Mouse (Mus musculus) liver, embryonic 15.5 days (tissue): ENCODE results near the gene Taar1. TPM values are rescaled to one million over a fixed set of nuclear protein-coding genes. Genes with fewer than 3 reads are reported as not detected.

ENCODE experiments used
- ATAC-seq: fragments of 200-750 bp; cut with Nextera tagmentation; 2 replicates; pipeline ENCODE4 v1.8.0; 2017; ENCODE audit warnings: moderate number of reproducible peaks, mild to moderate bottlenecking, moderate library complexity; ENCODE audit not compliant: insufficient read depth
- H3K27ac ChIP-seq: fragments of 300-500 bp; sonication (generic); replicated peaks from 2 replicates; pipeline ENCODE4 v1.5.1; 2015; ENCODE audit warnings: mild to moderate bottlenecking, inconsistent platforms
- H3K27me3 ChIP-seq: fragments of 300-500 bp; sonication (generic); 2 replicates; pipeline ENCODE4 v1.6.1; 2015; ENCODE audit warnings: mild to moderate bottlenecking, inconsistent platforms
- H3K36me3 ChIP-seq: fragments of 300-500 bp; sonication (generic); replicated peaks from 2 replicates; pipeline ENCODE4 v1.6.1; 2015; ENCODE audit warnings: moderate library complexity, mild to moderate bottlenecking, inconsistent platforms
- H3K4me1 ChIP-seq: fragments of 300-500 bp; sonication (generic); replicated peaks from 2 replicates; pipeline ENCODE4 v1.6.1; 2015; ENCODE audit warnings: inconsistent platforms
- H3K4me2 ChIP-seq: fragments of 300-500 bp; sonication (generic); 2 replicates; pipeline ENCODE4 v1.6.1; 2015; ENCODE audit warnings: moderate library complexity, mild to moderate bottlenecking, inconsistent platforms
- H3K4me3 ChIP-seq: fragments of 300-500 bp; sonication (generic); replicated peaks from 2 replicates; pipeline ENCODE4 v1.5.1; 2015; ENCODE audit warnings: mild to moderate bottlenecking, inconsistent platforms
- H3K9ac ChIP-seq: fragments of 300-500 bp; sonication (generic); 2 replicates; pipeline ENCODE4 v1.6.1; 2015; ENCODE audit warnings: moderate library complexity, mild to moderate bottlenecking, inconsistent platforms
- H3K9me3 ChIP-seq: fragments of 300-500 bp; sonication (generic); replicated peaks from 2 replicates; pipeline ENCODE4 v1.6.1; 2016; ENCODE audit warnings: inconsistent platforms
- WGBS: fragments of 180-500 bp; shearing (Covaris S2); methylation state at CpG from one replicate; pipeline ENCODE4 v1.1.7; 2015; ENCODE audit warnings: mixed read lengths; ENCODE audit not compliant: insufficient replicate concordance; 5-methylcytosine and 5-hydroxymethylcytosine counted together
- polyA plus RNA-seq: library from polyadenylated mRNA; unstranded; fragments of >200 nt; fragmentation: Nextera tagmentation; extraction: Ambion mirVana; gene quantifications from 2 replicates; pipeline ENCODE4 v1.2.1, GENCODE M21; 2015

The Taar1 gene
- polyA plus RNA-seq, 1 experiment from 2014 or later: not detected

DNA sequence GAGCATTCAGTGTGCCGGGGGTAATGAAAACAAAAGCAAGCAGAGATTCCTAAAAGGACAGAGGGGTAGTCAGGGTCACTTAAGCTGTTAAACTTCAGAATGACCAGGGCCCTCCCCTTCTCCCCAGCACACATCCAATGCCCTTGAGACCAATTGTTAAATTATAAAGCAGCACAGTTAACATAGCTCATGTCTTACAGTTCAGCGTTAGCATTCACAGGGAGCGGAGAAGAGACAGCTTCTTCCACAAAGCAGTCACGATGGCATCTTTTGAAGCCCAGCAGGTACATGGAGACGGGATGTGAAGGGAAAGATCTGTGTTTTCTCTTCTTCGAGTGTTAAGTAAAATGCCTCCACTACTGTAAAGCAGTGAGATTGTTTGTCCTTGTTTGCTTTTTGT, 18.2 kb downstream of the Taar1 start, which contains the start of gene Taar2:
Gene Taar2, plus strand, starts transcription at position 261 of the 400 bp plus-strand sequence.
- no peaks in the 10 kb centered on the region for H3K9me3 ChIP-seq
- no peak within 1 kb of the TSS for H3K4me2 ChIP-seq
- H3K27me3 ChIP-seq: no peaks in the 10 kb centered on the region
- no peaks in the 10 kb centered on the region for H3K36me3 ChIP-seq
- H3K9ac ChIP-seq: no peak within 1 kb of the TSS
- H3K4me3 ChIP-seq: no peak within 1 kb of the TSS
- 54% methylated on average over 6 of the region's 6 CpGs for WGBS
- H3K4me1 ChIP-seq: no peaks in the 10 kb centered on the region
- ATAC-seq: no peak
- H3K27ac ChIP-seq: no peak within 1 kb of the TSS

DNA sequence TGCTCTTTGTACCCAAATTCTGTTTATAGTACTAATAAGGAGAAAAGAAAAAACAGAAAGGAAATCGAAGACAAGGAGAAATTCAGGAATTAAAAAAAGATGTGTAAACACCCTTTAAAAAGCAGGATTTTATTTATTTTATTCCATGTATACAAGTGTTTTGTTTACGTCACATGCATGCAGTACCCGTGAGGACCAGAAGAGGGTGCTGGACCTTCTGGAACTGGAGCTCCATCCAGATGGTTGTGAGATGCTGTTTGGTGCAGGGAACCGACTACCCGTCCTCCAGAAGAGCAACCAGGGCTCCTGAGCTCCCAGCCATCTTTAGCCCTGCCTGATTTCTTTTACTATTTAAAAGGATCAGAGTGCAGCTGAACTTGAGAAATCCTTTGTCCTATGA, 22.3 kb downstream of the Taar1 start:
- H3K27ac ChIP-seq: no peak overlapping the region
- H3K27me3 ChIP-seq: no peaks in the 10 kb centered on the region
- H3K4me3 ChIP-seq: no peak overlapping the region
- no peak for ATAC-seq
- H3K36me3 ChIP-seq: no peaks in the 10 kb centered on the region
- H3K4me2 ChIP-seq: no peak overlapping the region
- H3K9me3 ChIP-seq: no peaks in the 10 kb centered on the region
- 51% methylated on average over 5 of the region's 5 CpGs for WGBS
- no peak overlapping the region for H3K9ac ChIP-seq
- no peaks in the 10 kb centered on the region for H3K4me1 ChIP-seq

DNA sequence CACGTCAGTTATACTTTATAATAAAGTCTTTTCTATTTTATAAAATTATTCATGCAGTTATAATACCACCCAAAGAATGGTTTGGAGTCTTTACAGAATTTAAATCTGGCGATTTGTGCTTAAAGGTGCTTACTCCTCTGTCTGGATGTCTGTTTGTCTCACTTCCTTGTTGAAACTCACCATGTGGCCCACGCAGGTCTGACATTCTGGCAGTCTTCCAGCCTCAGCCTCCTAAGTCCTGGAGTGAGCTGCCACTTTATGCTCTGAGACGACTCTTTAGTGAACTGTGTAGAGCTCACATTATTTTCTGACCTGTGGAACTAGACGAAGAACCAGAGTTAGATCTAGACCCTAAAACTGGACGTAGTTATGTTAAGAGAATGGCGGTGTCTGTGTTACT, 27.9 kb downstream of the Taar1 start:
- no peak for ATAC-seq
- Histone ChIP-seq H3K4me2 (no peak overlapping the region), H3K9me3 (no peaks in the 10 kb centered on the region), H3K9ac (no peak overlapping the region), H3K36me3 (no peaks in the 10 kb centered on the region), H3K27ac (no peak overlapping the region), H3K27me3 (no peaks in the 10 kb centered on the region), H3K4me3 (no peak overlapping the region), H3K4me1 (no peaks in the 10 kb centered on the region)
- WGBS: 54% methylated on average over 7 of the region's 7 CpGs

DNA sequence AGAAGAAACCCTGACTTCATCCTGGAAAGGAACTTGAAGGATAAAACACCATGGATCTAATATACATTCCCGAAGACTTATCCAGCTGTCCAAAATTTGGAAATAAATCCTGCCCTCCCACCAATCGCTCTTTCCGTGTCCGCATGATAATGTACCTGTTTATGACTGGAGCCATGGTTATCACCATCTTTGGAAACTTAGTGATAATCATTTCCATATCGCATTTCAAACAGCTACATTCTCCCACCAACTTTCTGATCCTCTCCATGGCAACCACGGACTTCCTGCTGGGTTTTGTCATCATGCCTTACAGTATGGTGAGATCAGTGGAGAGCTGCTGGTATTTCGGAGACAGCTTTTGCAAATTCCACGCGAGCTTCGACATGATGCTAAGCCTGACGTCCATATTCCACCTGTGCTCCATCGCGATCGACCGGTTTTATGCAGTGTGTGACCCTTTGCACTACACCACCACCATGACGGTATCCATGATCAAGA, 29.4 kb downstream of the Taar1 start, which contains the start of gene Taar3:
Gene Taar3, plus strand, starts transcription at position 51 of the 498 bp plus-strand sequence.
- WGBS: 79% methylated on average over 16 of the region's 16 CpGs
- Histone ChIP-seq H3K4me1 (no peaks in the 10 kb centered on the region), H3K4me2 (no peak within 1 kb of the TSS), H3K27ac (no peak within 1 kb of the TSS), H3K9ac (no peak within 1 kb of the TSS), H3K27me3 (no peaks in the 10 kb centered on the region), H3K4me3 (no peak within 1 kb of the TSS), H3K9me3 (no peaks in the 10 kb centered on the region), H3K36me3 (no peaks in the 10 kb centered on the region)
- ATAC-seq: no peak

DNA sequence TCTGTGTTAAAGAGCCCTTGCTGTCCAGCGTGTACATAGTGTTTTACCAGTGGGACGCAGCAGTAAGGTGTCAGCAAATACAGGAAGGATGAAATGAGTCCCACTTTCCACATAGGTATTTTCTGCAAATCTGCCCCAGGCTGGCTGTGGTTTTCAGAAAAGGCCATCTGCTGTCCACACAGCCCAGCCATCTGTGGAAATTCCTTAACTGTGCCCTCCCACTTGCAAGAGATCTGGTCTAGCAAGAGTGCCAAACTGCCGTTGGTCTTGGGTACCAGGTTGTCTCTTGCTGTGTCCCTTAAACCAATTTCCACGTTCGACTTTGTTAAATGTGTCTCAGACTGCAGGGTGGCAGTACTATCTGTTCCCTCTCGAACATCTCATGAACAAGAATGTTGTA, 31.6 kb downstream of the Taar1 start:
- H3K27ac ChIP-seq: no peak overlapping the region
- H3K4me3 ChIP-seq: no peak overlapping the region
- no peaks in the 10 kb centered on the region for H3K9me3 ChIP-seq
- H3K27me3 ChIP-seq: no peaks in the 10 kb centered on the region
- no peaks in the 10 kb centered on the region for H3K4me1 ChIP-seq
- ATAC-seq: no peak
- WGBS: 58% methylated on average over 6 of the region's 6 CpGs
- H3K4me2 ChIP-seq: no peak overlapping the region
- no peaks in the 10 kb centered on the region for H3K36me3 ChIP-seq
- H3K9ac ChIP-seq: no peak overlapping the region

DNA sequence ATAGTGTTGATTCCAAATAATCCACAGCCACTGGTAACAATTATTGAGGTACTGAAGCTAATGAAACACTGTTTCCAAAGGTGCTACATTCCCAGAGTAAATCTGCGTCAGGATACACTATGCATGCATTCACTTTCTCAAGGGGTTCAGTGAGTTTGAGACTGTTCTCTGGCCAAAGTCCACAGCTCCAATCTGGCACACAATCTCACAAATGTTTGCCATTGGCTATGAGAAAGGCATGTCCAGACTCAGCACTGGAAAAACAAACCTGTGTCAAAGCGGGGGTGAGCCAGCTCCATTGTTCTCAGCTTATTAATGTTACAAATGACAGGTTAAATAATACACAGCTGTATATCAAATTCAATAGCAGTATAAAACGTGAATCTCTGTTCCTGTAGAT, 38.9 kb downstream of the Taar1 start:
- Histone ChIP-seq H3K36me3 (no peaks in the 10 kb centered on the region), H3K9me3 (no peaks in the 10 kb centered on the region), H3K4me1 (no peaks in the 10 kb centered on the region), H3K9ac (no peak overlapping the region), H3K4me3 (no peak overlapping the region), H3K27me3 (no peaks in the 10 kb centered on the region), H3K27ac (no peak overlapping the region), H3K4me2 (no peak overlapping the region)
- 49% methylated on average over 3 of the region's 3 CpGs for WGBS
- no peak for ATAC-seq

DNA sequence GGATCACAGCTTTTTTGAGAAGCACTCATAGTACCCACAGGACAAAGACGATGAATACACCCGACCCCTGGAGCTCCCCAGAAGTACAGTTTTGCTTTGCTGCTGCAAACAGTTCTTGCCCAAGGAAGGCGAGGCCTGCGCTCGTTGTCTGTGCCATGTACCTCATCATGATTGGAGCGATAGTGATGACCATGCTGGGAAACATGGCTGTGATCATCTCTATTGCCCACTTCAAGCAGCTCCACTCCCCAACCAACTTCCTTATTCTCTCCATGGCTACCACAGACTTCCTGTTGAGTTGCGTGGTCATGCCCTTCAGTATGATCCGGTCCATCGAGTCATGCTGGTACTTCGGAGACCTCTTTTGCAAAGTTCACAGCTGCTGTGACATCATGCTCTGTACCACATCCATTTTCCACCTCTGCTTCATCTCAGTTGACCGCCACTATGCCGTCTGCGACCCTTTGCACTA, 40.3 kb downstream of the Taar1 start, which contains the start of gene Taar4:
Gene Taar4, plus strand, starts transcription at position 51 of the 472 bp plus-strand sequence.
- Histone ChIP-seq H3K4me1 (no peaks in the 10 kb centered on the region), H3K4me2 (no peak within 1 kb of the TSS), H3K9me3 (no peaks in the 10 kb centered on the region), H3K27ac (no peak within 1 kb of the TSS), H3K36me3 (no peaks in the 10 kb centered on the region), H3K27me3 (no peaks in the 10 kb centered on the region), H3K4me3 (no peak within 1 kb of the TSS), H3K9ac (no peak within 1 kb of the TSS)
- no peak for ATAC-seq
- 68% methylated on average over 13 of the region's 13 CpGs for WGBS

DNA sequence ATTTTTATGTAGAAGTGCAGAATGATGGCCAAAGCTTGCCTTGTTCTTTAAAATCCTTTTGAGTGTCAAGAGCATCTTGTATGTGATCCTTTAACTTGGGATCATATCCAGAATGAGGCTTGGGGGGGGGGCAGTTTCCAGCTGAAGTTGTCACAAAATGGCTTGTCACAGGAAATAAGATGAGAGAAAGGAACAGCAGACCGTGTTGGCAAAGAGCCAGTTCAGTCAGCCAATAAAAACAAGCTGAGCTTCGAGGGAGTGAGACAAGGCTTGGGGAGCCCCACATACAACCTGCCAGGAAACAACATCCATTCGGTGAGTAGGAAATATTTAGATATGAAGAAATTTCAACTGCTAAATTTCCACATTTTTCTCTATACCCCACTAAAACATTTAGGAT, 43.3 kb downstream of the Taar1 start:
- no peaks in the 10 kb centered on the region for H3K4me1 ChIP-seq
- no peaks in the 10 kb centered on the region for H3K36me3 ChIP-seq
- ATAC-seq: no peak
- no peak overlapping the region for H3K27ac ChIP-seq
- H3K9me3 ChIP-seq: no peaks in the 10 kb centered on the region
- 51% methylated on average over 3 of the region's 3 CpGs for WGBS
- H3K27me3 ChIP-seq: no peaks in the 10 kb centered on the region
- no peak overlapping the region for H3K4me3 ChIP-seq
- H3K4me2 ChIP-seq: no peak overlapping the region
- H3K9ac ChIP-seq: no peak overlapping the region

DNA sequence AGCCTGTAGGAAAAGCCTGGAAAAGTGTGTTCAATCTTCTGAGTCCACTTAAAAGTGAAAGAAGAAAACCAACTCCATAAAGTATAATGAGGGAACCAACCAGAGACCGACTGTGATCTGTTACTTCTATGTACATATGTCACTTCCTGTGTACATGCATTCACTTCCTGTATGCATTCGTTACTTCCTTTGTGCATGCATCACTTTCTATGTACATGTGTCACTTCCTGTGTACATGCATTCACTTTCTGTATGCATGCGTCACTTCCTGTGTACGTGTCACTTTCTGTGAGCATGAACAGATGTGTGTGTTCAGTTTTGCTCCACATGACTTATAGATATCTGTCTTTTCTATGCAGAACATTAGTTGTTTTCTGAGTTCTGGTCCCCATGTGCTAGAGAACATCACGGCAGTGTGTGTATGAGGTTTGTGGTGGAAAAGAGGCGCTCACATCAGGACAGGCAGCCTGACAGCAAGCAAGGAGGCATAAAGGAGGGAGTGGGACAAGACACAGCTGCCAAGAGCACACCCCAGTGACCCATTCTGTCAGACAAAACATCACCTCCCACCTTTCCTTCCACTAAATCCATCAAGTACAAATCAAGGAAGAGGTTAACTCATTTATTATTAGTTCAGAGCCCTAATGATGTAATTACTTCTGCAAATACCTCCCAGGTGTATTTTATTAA, 44.9 kb downstream of the Taar1 start:
- Histone ChIP-seq H3K36me3 (no peaks in the 10 kb centered on the region), H3K9me3 (no peaks in the 10 kb centered on the region), H3K27me3 (no peaks in the 10 kb centered on the region), H3K27ac (no peak overlapping the region), H3K4me3 (no peak overlapping the region), H3K9ac (no peak overlapping the region), H3K4me1 (no peaks in the 10 kb centered on the region), H3K4me2 (no peak overlapping the region)
- ATAC-seq: no peak
- 64% methylated on average over 6 of the region's 6 CpGs for WGBS

DNA sequence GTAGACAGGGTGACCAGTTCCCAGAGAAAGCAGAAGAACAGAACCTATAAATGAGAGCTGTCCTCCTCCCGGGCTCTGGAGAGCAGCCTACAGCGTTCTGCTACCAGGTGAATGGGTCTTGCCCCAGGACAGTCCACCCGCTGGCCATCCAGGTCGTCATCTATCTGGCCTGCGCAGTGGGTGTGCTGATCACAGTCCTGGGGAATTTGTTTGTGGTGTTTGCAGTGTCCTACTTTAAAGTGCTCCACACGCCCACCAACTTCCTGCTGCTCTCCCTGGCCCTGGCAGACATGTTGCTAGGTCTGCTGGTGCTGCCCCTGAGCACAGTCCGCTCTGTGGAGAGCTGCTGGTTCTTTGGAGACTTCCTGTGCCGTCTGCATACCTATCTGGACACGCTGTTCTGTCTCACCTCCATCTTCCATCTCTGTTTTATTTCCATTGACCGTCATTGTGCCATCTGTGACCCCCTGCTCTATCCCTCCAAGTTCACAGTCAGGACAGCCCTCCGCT, 50.6 kb downstream of the Taar1 start, which contains the start of gene Taar5:
Gene Taar5, plus strand, starts transcription at position 51 of the 510 bp plus-strand sequence.
- 63% methylated on average over 11 of the region's 11 CpGs for WGBS
- Histone ChIP-seq H3K27ac (no peak within 1 kb of the TSS), H3K4me1 (no peaks in the 10 kb centered on the region), H3K9ac (no peak within 1 kb of the TSS), H3K36me3 (no peaks in the 10 kb centered on the region), H3K27me3 (no peaks in the 10 kb centered on the region), H3K9me3 (no peaks in the 10 kb centered on the region), H3K4me2 (no peak within 1 kb of the TSS), H3K4me3 (no peak within 1 kb of the TSS)
- ATAC-seq: no peak
